Mouse (Mus musculus): ENCODE data around the gene Fsd1.

- TF ChIP-seq POLR2AphosphoS2 (IDR thresholded peaks at IDR 0.05; ENCODE audit: insufficient read length, low read depth) (no peak), CEBPB (IDR thresholded peaks at IDR 0.05; ENCODE audit: insufficient read depth, poor library complexity, severe bottlenecking) (no peak), E2F4 (IDR thresholded peaks at IDR 0.05; ENCODE audit: insufficient read depth) (no peak), POLR2A (IDR thresholded peaks at IDR 0.05; ENCODE audit: insufficient read length, low read depth) (no peak), MAX (IDR thresholded peaks at IDR 0.05; ENCODE audit: low read depth) (no peak), TCF12 (IDR thresholded peaks at IDR 0.05; ENCODE audit: insufficient read depth, poor library complexity, severe bottlenecking) (no peak), SRF (IDR thresholded peaks at IDR 0.05; ENCODE audit: control insufficient read depth, insufficient read length, low read depth) (no peak), MYOG (IDR thresholded peaks at IDR 0.05; ENCODE audit: control insufficient read depth in 1 of 3, insufficient read depth in 1 of 3, insufficient read length in 2 of 3, low read depth in 2 of 3) (no peak), USF1 (IDR thresholded peaks at IDR 0.05; ENCODE audit: low read depth) (no peak)
Measured at GRCm38 (mm10) chr17:56032127-56032733, 45.9 kb downstream of the Fsd1 start.

Measured in myocyte (in vitro differentiated cells).